Mouse (Mus musculus) 3T3-L1 (cell line): ENCODE results near the gene Msl3l2.

Source experiments
- DNase-seq: peaks from one replicate; pipeline ENCODE4 v3.0.0-alpha.2; 2015; ENCODE audit warnings: low read depth, low spot score

The Msl3l2 gene

GRCm38 (mm10) chr10:56106333-56106995, at the start of gene Msl3l2:
Msl3l2 (plus strand) TSS chr10:56106917.
- peak; percentile 32 for DNase-seq

GRCm38 (mm10) chr10:56058979-56059422, 47.7 kb upstream of the Msl3l2 start:
- no peak for DNase-seq

GRCm38 (mm10) chr10:56061238-56061830, 45.4 kb upstream of the Msl3l2 start:
- peak; percentile 3 for DNase-seq

GRCm38 (mm10) chr10:56062746-56063145, 44.0 kb upstream of the Msl3l2 start:
- DNase-seq, result no peak

- DNase-seq, result no peak
Observed at GRCm38 (mm10) chr10:56089714-56090113, 17.0 kb upstream of the Msl3l2 start.

GRCm38 (mm10) chr10:56094586-56094985, 12.1 kb upstream of the Msl3l2 start:
- no peak for DNase-seq

GRCm38 (mm10) chr10:56096757-56097156, 10.0 kb upstream of the Msl3l2 start:
- no peak for DNase-seq

GRCm38 (mm10) chr10:56099126-56099525, 7.6 kb upstream of the Msl3l2 start:
- DNase-seq, result no peak

- no peak for DNase-seq
Observed at GRCm38 (mm10) chr10:56099641-56100310, 6.9 kb upstream of the Msl3l2 start.

- no peak for DNase-seq
Observed at GRCm38 (mm10) chr10:56106996-56107334, 248 bp downstream of the Msl3l2 start.

- DNase-seq, result no peak
Observed at GRCm38 (mm10) chr10:56114951-56115635, 8.4 kb downstream of the Msl3l2 start.

- DNase-seq, result no peak
Observed at GRCm38 (mm10) chr10:56115636-56116180, 9.0 kb downstream of the Msl3l2 start.

GRCm38 (mm10) chr10:56126972-56127371, 20.3 kb downstream of the Msl3l2 start:
- DNase-seq, result no peak

- no peak for DNase-seq
Observed at GRCm38 (mm10) chr10:56129642-56130041, 22.9 kb downstream of the Msl3l2 start.

- DNase-seq, result no peak
Observed at GRCm38 (mm10) chr10:56137191-56137590, 30.5 kb downstream of the Msl3l2 start.

- DNase-seq, result no peak
Observed at GRCm38 (mm10) chr10:56148920-56149319, 42.2 kb downstream of the Msl3l2 start.

GRCm38 (mm10) chr10:56156956-56157355, 50.2 kb downstream of the Msl3l2 start:
- no peak for DNase-seq

- no peak for DNase-seq
Observed at GRCm38 (mm10) chr10:56158207-56158606, 51.5 kb downstream of the Msl3l2 start.

- no peak for DNase-seq
Observed at GRCm38 (mm10) chr10:56158748-56159147, 52.0 kb downstream of the Msl3l2 start.

GRCm38 (mm10) chr10:56164411-56164810, 57.7 kb downstream of the Msl3l2 start:
- DNase-seq, result peak; percentile 2

- DNase-seq, result no peak
Observed at GRCm38 (mm10) chr10:56165758-56166157, 59.0 kb downstream of the Msl3l2 start.
